Mouse (Mus musculus) B cell, adult 67 days (primary cell): ENCODE results near the gene Bag2. TPM values are rescaled to one million over a fixed set of nuclear protein-coding genes. Genes with fewer than 3 reads are reported as not detected.

Experiments
- total RNA-seq, 2 experiments: library from RNA; stranded (reverse); gene quantifications; 4 replicates each; pipeline ENCODE4 v1.2.4; 2023

The Bag2 gene
- 1 to 10 TPM; 2.0 to 3.0 TPM for total RNA-seq

GRCm38 (mm10) chr1:33757491-33758041 is at the start of gene Bag2:
Gene Bag2, minus strand, starts transcription at chr1:33757795.

GRCm38 (mm10) chr1:33719733-33720225 is 37.8 kb downstream of the Bag2 start, which contains the start of gene Rab23:
Gene Rab23, plus strand, starts transcription at chr1:33719887.

Other genes starting within 250 kb of the Bag2 start
- gene Prim2, start 88.0 kb downstream of the Bag2 start, total RNA-seq: 10 to 100 TPM; 13.5 to 14.7 TPM
- 1 to 10 TPM; 5.5 to 7.4 TPM for gene Rab23, start 37.9 kb downstream of the Bag2 start, total RNA-seq
- gene Zfp451, start 56.8 kb upstream of the Bag2 start, total RNA-seq: 10 to 100 TPM; 39.3 to 45.1 TPM
- 1 to 10 TPM; 1.4 to 3.2 TPM for gene Bend6, start 150.0 kb upstream of the Bag2 start, total RNA-seq
- gene Dst, start 150.4 kb upstream of the Bag2 start, total RNA-seq: 1 to 10 TPM; 2.8 to 3.5 TPM